Mouse (Mus musculus) spleen, postnatal 10 days (tissue): ENCODE measurements around the gene Map2k6.
A peak's percentile ranks its signal among the peaks of the same experiment; 100 is the strongest.

Experiments
- DNase-seq, 2 experiments: peaks; one replicate each; pipeline ENCODE4 v3.0.0; 2021 to 2022; ENCODE audit warnings: low spot score in 2 of 2

The Map2k6 gene

GRCm38 (mm10) chr11:110551471-110551967 lies 152.6 kb downstream of the Map2k6 start:
- DNase-seq = no peak

GRCm38 (mm10) chr11:110562320-110563081 lies 163.6 kb downstream of the Map2k6 start:
- no peak for DNase-seq

GRCm38 (mm10) chr11:110563272-110563671 lies 164.3 kb downstream of the Map2k6 start:
- no peak for DNase-seq

- no peak for DNase-seq
These were observed 164.9 kb downstream of the Map2k6 start for GRCm38 (mm10) chr11:110563801-110564200.

GRCm38 (mm10) chr11:110566307-110566706 lies 167.4 kb downstream of the Map2k6 start:
- DNase-seq = no peak

- DNase-seq = peak in 1 of 2 experiments; percentile 33
These were observed 173.6 kb downstream of the Map2k6 start for GRCm38 (mm10) chr11:110572548-110572947.
